Mouse (Mus musculus): ENCODE data around the gene Lrig1. TPM values are rescaled to one million over a fixed set of nuclear protein-coding genes. Genes with fewer than 3 reads are reported as not detected.

Gene Lrig1
- total and polyA plus RNA-seq, 2 experiments from 2014 or later, result 16.6 to 90.8 TPM

DNA sequence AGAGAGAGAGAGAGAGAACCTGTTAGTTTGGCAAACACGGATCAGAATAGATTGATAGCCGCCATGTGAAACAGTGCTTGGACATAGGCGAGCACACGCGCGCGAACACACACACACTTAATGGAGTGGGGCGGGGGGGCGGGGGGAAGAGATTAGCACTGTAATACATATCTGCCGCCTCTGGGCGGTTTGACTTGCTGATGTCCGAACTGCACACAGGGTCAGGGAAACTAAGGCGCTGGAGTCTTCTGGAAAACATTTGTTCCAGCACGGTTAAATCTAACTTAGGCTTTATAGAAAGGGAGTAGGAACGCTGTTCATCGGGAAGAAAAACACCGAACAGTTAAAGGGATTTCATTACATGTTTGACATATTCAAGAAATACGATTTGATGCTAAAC lies 1.1 kb upstream of the Lrig1 start:
- no peaks in the 10 kb centered on the region for H3K9me3 ChIP-seq (ENCODE audit: low read length)
- H3K27ac ChIP-seq (ENCODE audit: low read depth, low read length), result no peak overlapping the region

DNA sequence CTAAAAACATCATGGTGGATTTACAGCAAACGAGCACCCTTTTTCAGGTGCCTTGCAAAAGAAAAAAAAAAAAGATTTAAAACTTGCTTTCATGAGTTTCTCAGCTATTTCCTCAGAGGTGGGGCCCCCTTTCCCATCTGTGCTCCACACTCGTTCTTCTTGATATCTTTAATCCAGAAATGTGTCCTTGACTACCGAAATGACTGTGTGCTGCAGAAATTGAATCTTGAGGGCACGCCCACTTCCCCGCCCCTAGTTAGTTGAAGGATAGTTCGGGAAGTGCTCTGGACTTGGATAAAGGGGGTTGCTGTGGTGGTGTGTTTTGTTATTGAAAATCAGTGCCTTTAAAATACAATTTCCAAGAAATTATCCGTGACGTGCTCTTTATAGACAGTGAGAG lies 654 bp upstream of the Lrig1 start:
- ATAC-seq (ENCODE audit: low FRiP score), result no peak
- Histone ChIP-seq H3K4me3 (ENCODE audit: low read depth, low read length) (peak overlapping the region; percentile 92), H3K9me3 (ENCODE audit: low read length) (no peaks in the 10 kb centered on the region), H3K4me1 (ENCODE audit: insufficient read depth, low read length) (no peaks in the 10 kb centered on the region; the same call in 1 of the 2 replicates), H3K36me3 (ENCODE audit: insufficient read depth, low read length) (no peaks in the 10 kb centered on the region), H3K9ac (replicated peaks; ENCODE audit: low read length, poor library complexity, severe bottlenecking) (no peak overlapping the region), H3K27me3 (ENCODE audit: insufficient read depth, low read length) (no peaks in the 10 kb centered on the region), H3K4me2 (ENCODE audit: low read depth, low read length, poor library complexity, severe bottlenecking) (peak overlapping the region; percentile 93), H3K27ac (ENCODE audit: low read depth, low read length) (no peak overlapping the region)
- TF ChIP-seq CTCF (IDR thresholded peaks at IDR 0.05), result no peak
- WGBS, result under 1% methylated on average over 8 of the region's 8 CpGs
- DNase-seq (ENCODE audit: low spot score), result peak; percentile 56

More for the DNA sequence above, 1.1 kb upstream of the Lrig1 start:
- Histone ChIP-seq H3K4me3 (ENCODE audit: low read depth, low read length) (peak overlapping the region; percentile 92), H3K4me1 (ENCODE audit: insufficient read depth, low read length) (no peaks in the 10 kb centered on the region; the same call in 1 of the 2 replicates), H3K9ac (replicated peaks; ENCODE audit: low read length, poor library complexity, severe bottlenecking) (no peak overlapping the region), H3K27me3 (ENCODE audit: insufficient read depth, low read length) (no peaks in the 10 kb centered on the region), H3K36me3 (ENCODE audit: insufficient read depth, low read length) (no peaks in the 10 kb centered on the region), H3K4me2 (ENCODE audit: low read depth, low read length, poor library complexity, severe bottlenecking) (peak overlapping the region; percentile 93)
- ATAC-seq (ENCODE audit: low FRiP score) (no peak; the same call in 1 of the 2 replicates), DNase-seq (ENCODE audit: low spot score) (peak; percentile 62)
- 2% methylated on average over 18 of the region's 18 CpGs for WGBS
- peak; percentile 33 for TF ChIP-seq CTCF (IDR thresholded peaks at IDR 0.05)

DNA sequence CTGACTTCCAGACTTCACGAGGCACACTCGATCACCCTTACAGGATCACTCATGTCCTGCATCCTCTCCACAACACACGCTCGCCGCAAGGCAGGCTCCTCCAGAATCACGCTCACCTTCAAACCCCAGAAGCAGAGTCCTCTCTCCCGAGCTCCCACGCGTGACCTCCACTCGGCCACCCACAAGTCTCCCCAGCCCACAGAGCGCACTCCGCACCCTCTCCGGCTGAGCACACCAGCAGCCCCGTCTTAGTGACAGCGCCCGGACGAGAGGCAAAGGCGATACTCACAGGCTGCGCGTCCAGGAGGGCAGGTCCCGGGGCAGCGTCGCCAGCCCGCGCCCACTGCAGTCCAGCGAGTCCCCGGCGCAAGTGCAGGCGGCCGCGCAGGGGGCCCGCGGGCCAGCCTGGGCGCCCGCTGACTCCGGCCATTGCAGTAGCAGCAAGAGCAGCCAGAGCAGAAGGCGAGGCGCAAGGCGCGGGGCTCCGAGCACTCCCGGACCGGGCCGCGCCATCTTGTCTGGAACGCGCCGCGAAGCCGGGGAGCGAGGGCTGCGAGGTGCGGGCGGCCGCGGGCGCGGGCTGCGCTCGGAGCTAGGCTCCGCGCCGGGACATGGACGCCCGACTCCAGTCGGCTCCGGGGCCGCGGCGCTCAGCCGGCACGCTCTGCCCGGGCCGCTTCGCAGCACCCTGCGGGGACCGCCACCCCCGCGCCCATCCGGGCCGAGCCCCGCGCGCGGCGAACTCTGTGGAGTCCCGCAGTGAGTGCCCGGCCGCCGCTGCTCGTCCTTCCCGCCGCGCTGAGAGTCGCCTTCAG lies 578 bp downstream of the Lrig1 start:
- H3K27me3 ChIP-seq (ENCODE audit: insufficient read depth, low read length), result peaks cover 3% of the 10 kb centered on the region; the same call in 1 of the 2 replicates
- peak overlapping the region; percentile 79 for H3K27ac ChIP-seq (ENCODE audit: low read depth, low read length)
- peak overlapping the region; percentile 86 for H3K9ac ChIP-seq (replicated peaks; ENCODE audit: low read length, poor library complexity, severe bottlenecking)
- DNase-seq (ENCODE audit: low spot score) (no peak), ATAC-seq (ENCODE audit: low FRiP score) (peak; percentile 50)
- WGBS, result 0% methylated on average over 82 of the region's 95 CpGs
- no peaks in the 10 kb centered on the region for H3K9me3 ChIP-seq (ENCODE audit: low read length)
- TF ChIP-seq CTCF (IDR thresholded peaks at IDR 0.05), result no peak
- H3K4me3 ChIP-seq (ENCODE audit: low read depth, low read length), result peak overlapping the region; percentile 92
- H3K4me1 ChIP-seq (ENCODE audit: insufficient read depth, low read length), result no peaks in the 10 kb centered on the region; the same call in 1 of the 2 replicates
- no peaks in the 10 kb centered on the region for H3K36me3 ChIP-seq (ENCODE audit: insufficient read depth, low read length)
- H3K4me2 ChIP-seq (ENCODE audit: low read depth, low read length, poor library complexity, severe bottlenecking), result peak overlapping the region; percentile 93

DNA sequence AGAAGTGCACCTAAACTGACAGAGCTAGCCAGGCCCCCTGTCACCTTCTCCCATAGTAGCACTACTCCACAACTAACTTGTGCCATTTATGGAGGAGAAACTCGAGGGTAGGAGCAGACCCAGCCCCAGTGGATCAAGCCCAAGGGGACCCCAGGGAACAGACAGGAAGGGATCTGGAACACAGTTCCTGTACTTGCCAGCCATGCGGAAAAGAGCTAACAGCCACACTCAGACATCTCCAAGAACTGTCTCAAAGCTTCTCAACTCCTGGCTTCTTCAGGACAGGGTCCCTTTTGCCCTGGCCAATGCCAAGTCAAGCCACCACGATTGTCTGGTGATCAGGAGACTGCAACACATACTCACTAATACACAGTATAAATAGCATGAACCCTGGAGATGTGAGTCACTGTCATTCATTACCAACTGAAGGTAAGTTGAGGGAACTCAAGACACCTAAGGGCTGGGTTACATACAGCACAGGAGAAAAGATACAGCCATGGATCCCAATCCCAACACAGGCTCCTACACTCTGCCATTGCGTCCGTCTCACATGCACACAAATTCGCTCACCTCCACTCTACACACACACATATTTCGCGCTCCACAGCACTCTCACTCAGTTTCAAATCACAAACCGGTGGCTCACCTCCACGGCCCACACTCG lies 1.3 kb downstream of the Lrig1 start:
- H3K9ac ChIP-seq (replicated peaks; ENCODE audit: low read length, poor library complexity, severe bottlenecking), result peak overlapping the region; percentile 86
- H3K4me3 ChIP-seq (ENCODE audit: low read depth, low read length), result peak overlapping the region; percentile 92
- peak overlapping the region; percentile 93 for H3K4me2 ChIP-seq (ENCODE audit: low read depth, low read length, poor library complexity, severe bottlenecking)
- no peak for ATAC-seq (ENCODE audit: low FRiP score)
- no peaks in the 10 kb centered on the region; the same call in 1 of the 2 replicates for H3K4me1 ChIP-seq (ENCODE audit: insufficient read depth, low read length)
- no peaks in the 10 kb centered on the region for H3K9me3 ChIP-seq (ENCODE audit: low read length)
- H3K36me3 ChIP-seq (ENCODE audit: insufficient read depth, low read length), result no peaks in the 10 kb centered on the region
- peaks cover 3% of the 10 kb centered on the region; the same call in 1 of the 2 replicates for H3K27me3 ChIP-seq (ENCODE audit: insufficient read depth, low read length)
- peak overlapping the region; percentile 79 for H3K27ac ChIP-seq (ENCODE audit: low read depth, low read length)
- no peak for DNase-seq (ENCODE audit: low spot score)
- TF ChIP-seq CTCF (IDR thresholded peaks at IDR 0.05), result no peak
- 4% methylated on average over 11 of the region's 11 CpGs for WGBS

DNA sequence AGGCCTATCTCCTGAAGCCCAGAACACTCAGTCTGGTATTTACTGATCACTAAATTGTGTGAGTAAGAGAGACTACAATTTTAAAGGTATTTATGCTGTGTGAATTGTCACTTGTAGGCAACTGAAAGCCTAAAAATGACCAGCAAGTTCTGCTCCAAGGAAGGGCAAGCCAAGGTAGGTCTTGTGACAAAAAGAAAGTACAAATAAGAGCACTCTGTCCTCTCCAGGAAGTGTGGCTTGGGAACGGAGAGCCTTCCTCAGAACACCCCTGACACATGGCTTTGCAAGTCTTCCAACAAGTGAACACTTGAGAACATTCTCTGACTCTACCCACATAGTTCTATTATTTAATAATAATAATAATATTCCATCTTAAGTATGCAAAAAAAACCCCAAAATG lies 2.5 kb downstream of the Lrig1 start:
- peak overlapping the region; percentile 92 for H3K4me3 ChIP-seq (ENCODE audit: low read depth, low read length)
- 0 out of 2 replicates have a peak overlapping the region, but pooled peaks have one; percentile 43 for H3K27ac ChIP-seq (ENCODE audit: low read depth, low read length)
- H3K27me3 ChIP-seq (ENCODE audit: insufficient read depth, low read length), result peaks cover 3% of the 10 kb centered on the region; the same call in 1 of the 2 replicates
- peak overlapping the region; percentile 93 for H3K4me2 ChIP-seq (ENCODE audit: low read depth, low read length, poor library complexity, severe bottlenecking)
- DNase-seq (ENCODE audit: low spot score), result no peak
- H3K4me1 ChIP-seq (ENCODE audit: insufficient read depth, low read length), result no peaks in the 10 kb centered on the region; the same call in 1 of the 2 replicates
- H3K9me3 ChIP-seq (ENCODE audit: low read length), result no peaks in the 10 kb centered on the region
- H3K9ac ChIP-seq (replicated peaks; ENCODE audit: low read length, poor library complexity, severe bottlenecking), result 0 out of 2 replicates have a peak overlapping the region, but pooled peaks have one; percentile 5
- no peak for ATAC-seq (ENCODE audit: low FRiP score)
- TF ChIP-seq CTCF (IDR thresholded peaks at IDR 0.05), result no peak
- no peaks in the 10 kb centered on the region for H3K36me3 ChIP-seq (ENCODE audit: insufficient read depth, low read length)
- 59% methylated on average over 1 of the region's 1 CpGs for WGBS

All from midbrain, postnatal 0 days (tissue).